Mouse (Mus musculus): ENCODE results near the gene Agpat1.

DNA sequence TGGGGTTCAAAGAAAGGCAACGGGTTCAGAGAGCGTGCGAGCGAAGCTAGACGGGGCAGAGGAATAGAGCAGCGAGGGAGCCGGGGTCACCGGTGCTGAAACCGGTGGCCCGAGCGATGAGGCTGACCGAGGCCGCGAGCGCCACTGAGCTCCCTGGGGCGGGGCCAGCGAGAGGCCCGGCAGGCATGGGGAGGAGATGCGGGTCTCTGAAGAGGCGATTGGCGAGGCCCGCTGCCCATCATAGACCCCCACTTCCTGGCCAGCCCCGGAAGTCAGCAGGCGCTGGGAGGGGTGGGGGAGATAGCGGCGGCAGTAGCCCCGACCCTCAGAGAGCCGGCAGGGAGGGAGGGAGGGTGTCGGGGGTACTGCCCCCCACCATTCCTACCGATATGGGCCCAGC, 1.5 kb downstream of the Agpat1 start:
- TF ChIP-seq CTCF (IDR thresholded peaks at IDR 0.05; ENCODE audit: control insufficient read depth, insufficient read depth, insufficient replicate concordance, low read depth, low read length) (no peak), POLR2A (IDR thresholded peaks at IDR 0.05; ENCODE audit: control insufficient read depth, low read depth, low read length) (peak; percentile 90)
